Mouse (Mus musculus) brown adipose tissue, adult 24 weeks (tissue): ENCODE data around the gene Nek1. TPM values are rescaled to one million over a fixed set of nuclear protein-coding genes. Genes with fewer than 3 reads are reported as not detected.

Experiments used
- H3K27ac ChIP-seq: fragments of 200-500 bp; replicated peaks from 2 replicates; pipeline ENCODE4 v1.5.1; 2012; ENCODE audit warnings: low read depth, mild to moderate bottlenecking, low read length
- H3K4me1 ChIP-seq: fragments of 200-500 bp; 2 replicates; pipeline ENCODE4 v1.6.1; 2012; ENCODE audit warnings: low read length, mixed read lengths; ENCODE audit not compliant: control insufficient read depth, insufficient read depth, insufficient read length
- H3K4me3 ChIP-seq: fragments of 200-500 bp; 2 replicates; pipeline ENCODE4 v1.5.1; 2012; ENCODE audit warnings: low read depth, mild to moderate bottlenecking, low read length, moderate library complexity; ENCODE audit not compliant: insufficient read depth
- polyA plus RNA-seq: library from polyadenylated mRNA; stranded (reverse); fragments of >200 nt; gene quantifications from 2 replicates; pipeline ENCODE4 v1.2.4, GENCODE M21; 2012; ENCODE audit not compliant: missing spikeins, insufficient read depth, insufficient read length

Gene Nek1
- polyA plus RNA-seq, 1 experiment = 6.2 TPM

DNA sequence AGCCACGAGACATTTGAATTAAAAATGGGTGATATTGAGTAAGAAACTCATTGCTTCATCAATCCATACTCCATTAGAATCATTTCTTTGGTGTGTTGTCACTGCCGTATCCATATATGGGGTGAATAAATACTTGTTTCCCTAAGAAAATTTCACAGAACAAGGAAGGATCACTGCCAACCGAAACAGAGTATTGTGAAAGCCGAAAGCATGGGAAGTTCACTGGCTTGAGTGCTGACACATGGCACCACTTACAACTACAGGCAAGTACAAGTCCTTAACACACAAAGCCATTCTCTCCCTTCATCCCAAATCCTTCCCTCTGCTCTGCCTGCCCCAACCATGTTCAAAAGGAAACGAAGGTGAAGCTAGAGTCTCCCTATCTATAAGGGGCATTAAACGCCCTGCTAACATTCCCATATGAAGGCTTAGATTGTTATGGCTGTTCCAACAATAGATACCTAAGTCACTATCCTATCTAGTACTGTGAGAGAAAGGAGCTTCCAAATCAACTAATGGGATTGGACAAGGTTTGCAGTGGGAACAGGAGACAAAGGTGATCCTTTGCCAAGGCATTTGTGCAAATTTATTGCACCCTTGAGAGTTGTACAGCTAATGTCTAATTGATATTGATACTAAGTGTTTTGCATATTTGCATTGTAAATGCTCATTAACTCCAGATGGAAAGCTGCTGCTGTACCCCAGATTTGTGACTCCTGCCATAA is 168.6 kb downstream of the Nek1 start:
- Histone ChIP-seq H3K4me3 (no peak overlapping the region), H3K4me1 (no peaks in the 10 kb centered on the region), H3K27ac (no peak overlapping the region)

GRCm38 (mm10) chr8:61162186-61162566 is 169.2 kb downstream of the Nek1 start:
- H3K4me3 ChIP-seq = no peak overlapping the region

DNA sequence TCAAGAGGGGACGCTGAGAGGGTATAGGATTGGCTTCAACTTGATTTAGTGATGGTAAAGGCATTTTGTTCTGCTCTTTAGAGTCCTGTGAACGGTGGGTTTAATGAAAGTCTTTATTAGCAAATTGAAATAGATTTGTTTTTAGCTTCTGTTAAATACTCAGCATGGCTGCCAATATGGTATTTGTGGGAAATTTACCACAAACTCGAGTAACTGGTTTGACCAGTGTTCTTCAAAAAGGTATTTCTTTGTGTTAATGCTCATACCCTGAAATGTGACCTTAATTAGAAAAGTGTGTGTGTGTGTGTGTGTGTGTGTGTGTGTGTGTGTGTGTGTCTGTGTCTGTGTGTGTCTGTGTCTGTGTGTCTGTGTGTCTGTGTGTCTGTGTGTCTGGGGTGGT is 178.6 kb downstream of the Nek1 start:
- no peaks in the 10 kb centered on the region for H3K4me1 ChIP-seq
- H3K4me3 ChIP-seq = no peak overlapping the region
- no peak overlapping the region for H3K27ac ChIP-seq

More at GRCm38 (mm10) chr8:61162186-61162566, 169.2 kb downstream of the Nek1 start:
- no peaks in the 10 kb centered on the region for H3K4me1 ChIP-seq
- no peak overlapping the region for H3K27ac ChIP-seq

DNA sequence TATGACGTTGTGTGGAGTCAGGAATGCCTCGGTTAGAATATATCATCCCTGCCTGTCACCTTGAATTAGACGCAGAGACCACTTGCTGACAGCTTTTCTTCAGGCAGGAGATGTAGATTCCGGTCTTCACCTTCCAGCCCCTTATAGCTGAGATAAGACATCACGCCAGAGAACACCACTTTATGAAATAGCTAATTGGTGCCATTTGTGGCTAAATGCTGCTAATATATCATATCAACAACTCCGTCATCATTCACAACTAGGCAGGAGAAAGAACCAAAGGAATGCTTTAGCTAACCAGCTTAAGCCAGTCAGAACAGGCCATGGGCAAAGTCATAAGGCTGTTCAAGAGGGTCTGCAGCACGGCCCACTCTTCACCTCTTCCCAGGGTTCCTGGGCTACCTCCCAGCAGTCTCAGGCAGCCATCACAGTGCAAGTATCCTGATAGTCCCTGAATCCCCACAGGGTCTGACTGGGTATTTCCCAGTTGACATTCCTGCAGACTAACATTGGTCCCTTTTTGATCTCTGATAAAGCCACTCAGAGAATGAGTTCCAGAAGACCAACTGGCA is 181.0 kb downstream of the Nek1 start:
- Histone ChIP-seq H3K4me1 (no peaks in the 10 kb centered on the region), H3K4me3 (no peak overlapping the region), H3K27ac (no peak overlapping the region)

DNA sequence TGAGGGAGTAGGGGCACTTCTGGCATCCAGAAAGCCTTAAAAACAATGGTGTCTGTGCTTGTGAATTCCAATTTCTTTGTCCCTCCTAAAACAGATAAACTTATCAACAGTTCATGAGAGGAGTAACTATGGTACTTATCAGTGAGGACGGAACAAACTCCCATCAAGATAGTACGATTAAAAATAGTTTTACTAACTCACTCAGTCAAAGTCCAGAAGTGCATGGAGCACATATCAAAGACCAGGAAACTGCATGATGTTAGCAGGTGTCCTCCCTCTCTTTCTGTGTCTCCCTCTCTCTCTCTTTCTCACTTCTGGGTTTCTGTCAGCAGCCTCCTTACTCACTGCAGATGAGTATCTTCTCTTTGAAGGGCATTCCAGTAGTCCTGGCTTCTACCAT is 182.9 kb downstream of the Nek1 start:
- H3K27ac ChIP-seq = no peak overlapping the region
- H3K4me1 ChIP-seq = no peaks in the 10 kb centered on the region
- no peak overlapping the region for H3K4me3 ChIP-seq

DNA sequence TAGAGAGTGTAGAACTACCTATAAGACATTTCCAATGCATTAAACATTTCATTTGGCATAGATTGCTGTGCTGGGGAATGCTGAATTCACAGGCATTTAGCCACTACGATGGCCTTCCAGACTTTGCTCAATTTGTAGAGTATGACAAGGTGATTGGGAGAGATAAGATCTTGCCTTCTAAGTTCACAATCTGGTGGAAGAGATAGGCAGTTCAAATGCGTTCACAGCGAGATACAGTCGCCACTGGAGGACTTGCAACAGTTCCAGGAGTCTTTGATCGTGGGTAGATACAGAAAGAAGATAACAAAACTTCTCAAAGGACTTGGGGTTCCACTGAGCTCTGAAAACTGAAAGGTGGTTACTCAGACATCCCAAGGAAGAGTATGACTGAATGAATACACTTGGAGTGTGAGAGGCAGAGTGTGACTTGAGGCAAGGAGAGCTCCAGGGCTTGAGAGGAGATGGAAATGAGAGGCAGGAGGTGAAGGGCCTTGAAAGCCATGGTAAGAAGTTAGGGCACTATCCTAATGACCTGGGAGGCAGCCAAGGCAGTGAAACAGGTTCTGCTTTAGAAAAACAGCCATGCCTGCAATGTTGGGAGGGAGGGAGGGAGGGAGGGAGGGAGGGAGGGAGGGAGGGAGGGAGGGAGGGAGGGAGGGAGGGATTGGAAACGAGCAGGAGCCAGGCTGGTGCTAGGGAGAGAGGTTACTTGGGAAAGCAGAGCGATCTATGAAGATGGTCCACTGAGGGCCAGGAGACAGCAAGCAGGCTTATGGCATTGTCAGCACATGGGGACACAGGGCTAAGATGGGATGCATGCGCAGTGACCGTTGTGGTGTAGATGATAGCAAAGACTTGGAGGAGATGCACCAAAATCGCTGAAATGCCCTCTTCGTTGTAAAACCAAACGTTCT is 184.9 kb downstream of the Nek1 start:
- Histone ChIP-seq H3K27ac (no peak overlapping the region; the same call in 1 of the 2 replicates), H3K4me1 (no peaks in the 10 kb centered on the region), H3K4me3 (no peak overlapping the region)

DNA sequence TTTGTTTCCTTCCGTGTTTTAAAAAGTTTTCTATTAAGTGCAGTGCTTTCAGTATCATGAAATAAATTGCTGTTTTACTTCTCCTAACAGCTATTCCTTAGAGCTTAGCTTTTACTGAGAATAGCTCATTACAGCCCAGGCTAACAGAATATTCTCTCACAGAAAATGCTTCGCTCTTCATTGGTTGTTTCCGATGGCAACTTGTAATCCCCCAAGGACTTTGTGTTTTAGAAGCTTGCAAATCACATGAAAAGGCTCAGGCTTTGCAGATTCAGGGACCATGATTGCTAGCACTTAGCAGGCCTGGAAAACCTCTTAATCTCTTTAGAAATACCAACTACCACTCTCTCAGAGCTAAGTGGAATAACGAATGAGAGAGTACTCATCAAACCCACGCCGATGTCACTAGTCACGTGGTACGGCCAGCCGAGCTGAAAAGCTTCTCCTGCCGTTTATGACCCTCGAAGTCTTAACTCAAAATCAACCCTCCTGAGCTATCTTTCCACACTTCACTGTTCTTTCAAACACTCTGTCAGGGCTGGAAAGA is 185.7 kb downstream of the Nek1 start:
- no peak overlapping the region for H3K27ac ChIP-seq
- H3K4me1 ChIP-seq = no peaks in the 10 kb centered on the region
- no peak overlapping the region for H3K4me3 ChIP-seq

Other genes with a start within 250 kb of the Nek1 start
- gene Hpf1, start 102.8 kb upstream of the Nek1 start, polyA plus RNA-seq = 29.0 and 30.8 TPM in 2 replicates
- 16.3 and 22.0 TPM in 2 replicates for gene Clcn3, start 9.9 kb upstream of the Nek1 start, polyA plus RNA-seq
- gene Sh3rf1, start 230.7 kb downstream of the Nek1 start, polyA plus RNA-seq = 2.1 and 3.4 TPM in 2 replicates